Mouse (Mus musculus): Measurements from ENCODE around the gene Fam24a. TPM values are rescaled to one million over a fixed set of nuclear protein-coding genes. Genes with fewer than 3 reads are reported as not detected.
A peak's percentile ranks its signal among the peaks of the same experiment; 100 is the strongest.

The Fam24a gene
- total and polyA plus RNA-seq, 2 experiments from 2014 or later, result 0.29 TPM; not detected in 1

DNA sequence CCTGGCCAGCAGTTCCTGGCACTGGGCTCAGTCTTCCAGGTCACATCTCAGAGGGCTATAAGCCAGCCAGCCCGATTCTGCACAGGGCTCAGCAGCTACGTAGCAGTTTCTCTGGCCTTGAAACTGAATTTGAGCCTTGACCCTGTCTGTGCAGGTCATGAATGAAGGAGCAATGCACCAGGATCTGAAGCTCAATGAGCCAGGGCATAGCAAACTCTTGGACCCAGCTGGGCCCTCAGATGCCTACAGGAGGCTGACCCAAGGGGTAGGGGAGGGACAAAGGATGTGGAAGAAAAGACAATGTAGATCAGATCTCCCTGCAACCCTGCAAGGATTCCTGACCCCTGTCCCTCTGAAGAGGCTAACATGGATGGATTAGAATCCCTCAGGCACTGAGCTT is 11.5 kb upstream of the Fam24a start, which contains the start of gene Cuzd1:
TSS of gene Cuzd1 (minus strand) at position 101 of the 400 bp plus-strand sequence.
- Histone ChIP-seq H3K9me3 (ENCODE audit: low read length) (no peaks in the 10 kb centered on the region), H3K9ac (replicated peaks; ENCODE audit: low read length) (no peak within 1 kb of the TSS), H3K36me3 (ENCODE audit: insufficient read depth, low read length) (no peaks in the 10 kb centered on the region), H3K4me2 (ENCODE audit: low read depth, low read length) (no peak within 1 kb of the TSS), H3K27me3 (ENCODE audit: insufficient read depth, low read length) (no peaks in the 10 kb centered on the region), H3K27ac (no peak within 1 kb of the TSS), H3K4me1 (ENCODE audit: insufficient read depth, low read length) (no peaks in the 10 kb centered on the region), H3K4me3 (ENCODE audit: low read length) (no peak within 1 kb of the TSS)
- WGBS, result 63% methylated on average over 2 of the region's 2 CpGs
- DNase-seq (ENCODE audit: low spot score) (no peak), ATAC-seq (no peak)
- no peak for TF ChIP-seq CTCF (IDR thresholded peaks at IDR 0.05; ENCODE audit: low read depth)

DNA sequence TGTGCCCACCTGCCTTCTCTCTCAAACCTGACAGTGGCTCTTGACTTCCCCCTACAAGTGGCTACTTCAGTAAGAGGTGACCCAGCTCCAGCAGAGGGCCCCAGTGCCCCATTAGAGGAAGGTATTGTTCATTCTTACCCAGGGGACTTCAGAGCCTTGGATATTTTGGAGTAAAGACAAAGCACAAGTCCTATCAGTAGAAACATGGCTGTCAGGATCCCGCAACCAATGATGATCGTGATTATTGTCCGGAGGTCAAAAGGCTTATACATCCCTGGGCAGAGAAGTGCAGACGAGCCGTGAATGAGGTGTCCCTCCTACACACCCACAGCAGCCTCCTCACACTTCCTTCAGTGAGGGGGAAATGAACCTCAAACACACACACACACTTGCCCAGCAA is 6.6 kb upstream of the Fam24a start:
- no peak for TF ChIP-seq CTCF (IDR thresholded peaks at IDR 0.05; ENCODE audit: low read depth)
- no peaks in the 10 kb centered on the region for H3K36me3 ChIP-seq (ENCODE audit: insufficient read depth, low read length)
- no peak overlapping the region for H3K4me3 ChIP-seq (ENCODE audit: low read length)
- no peak for ATAC-seq
- DNase-seq (ENCODE audit: low spot score), result no peak
- WGBS, result 92% methylated on average over 5 of the region's 5 CpGs
- H3K27me3 ChIP-seq (ENCODE audit: insufficient read depth, low read length), result no peaks in the 10 kb centered on the region
- no peaks in the 10 kb centered on the region for H3K9me3 ChIP-seq (ENCODE audit: low read length)
- no peak overlapping the region for H3K9ac ChIP-seq (replicated peaks; ENCODE audit: low read length)
- H3K27ac ChIP-seq, result no peak overlapping the region
- no peaks in the 10 kb centered on the region for H3K4me1 ChIP-seq (ENCODE audit: insufficient read depth, low read length)
- no peak overlapping the region for H3K4me2 ChIP-seq (ENCODE audit: low read depth, low read length)

DNA sequence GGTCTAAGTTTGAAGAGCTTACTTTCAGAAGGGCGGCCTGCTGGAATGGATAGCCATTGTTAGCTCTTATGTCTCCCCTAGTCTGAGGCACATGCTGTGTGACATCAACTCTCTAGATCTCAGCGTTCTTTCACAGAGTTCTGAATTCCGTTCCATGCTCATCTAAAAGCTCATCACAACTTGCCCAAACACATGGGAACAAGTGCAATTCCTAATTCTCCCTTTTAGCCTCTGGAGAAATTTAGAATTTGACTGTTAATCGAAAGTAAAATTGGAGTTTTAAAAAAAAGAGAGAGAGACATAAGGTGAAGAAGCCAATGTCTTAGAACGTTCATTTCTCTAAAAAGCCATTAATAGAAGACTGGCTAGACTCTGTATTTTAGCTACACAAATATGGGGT is 4.2 kb upstream of the Fam24a start, which contains the start of gene Fam24b:
TSS of gene Fam24b (minus strand) at position 101 of the 400 bp plus-strand sequence.
- ATAC-seq (no peak), DNase-seq (ENCODE audit: low spot score) (no peak)
- no peaks in the 10 kb centered on the region for H3K36me3 ChIP-seq (ENCODE audit: insufficient read depth, low read length)
- H3K4me2 ChIP-seq (ENCODE audit: low read depth, low read length), result no peak within 1 kb of the TSS
- H3K9me3 ChIP-seq (ENCODE audit: low read length), result no peaks in the 10 kb centered on the region
- 88% methylated on average over 5 of the region's 5 CpGs for WGBS
- TF ChIP-seq CTCF (IDR thresholded peaks at IDR 0.05; ENCODE audit: low read depth), result no peak
- no peak within 1 kb of the TSS for H3K27ac ChIP-seq
- H3K9ac ChIP-seq (replicated peaks; ENCODE audit: low read length), result no peak within 1 kb of the TSS
- H3K4me3 ChIP-seq (ENCODE audit: low read length), result no peak within 1 kb of the TSS
- no peaks in the 10 kb centered on the region for H3K4me1 ChIP-seq (ENCODE audit: insufficient read depth, low read length)
- H3K27me3 ChIP-seq (ENCODE audit: insufficient read depth, low read length), result no peaks in the 10 kb centered on the region

DNA sequence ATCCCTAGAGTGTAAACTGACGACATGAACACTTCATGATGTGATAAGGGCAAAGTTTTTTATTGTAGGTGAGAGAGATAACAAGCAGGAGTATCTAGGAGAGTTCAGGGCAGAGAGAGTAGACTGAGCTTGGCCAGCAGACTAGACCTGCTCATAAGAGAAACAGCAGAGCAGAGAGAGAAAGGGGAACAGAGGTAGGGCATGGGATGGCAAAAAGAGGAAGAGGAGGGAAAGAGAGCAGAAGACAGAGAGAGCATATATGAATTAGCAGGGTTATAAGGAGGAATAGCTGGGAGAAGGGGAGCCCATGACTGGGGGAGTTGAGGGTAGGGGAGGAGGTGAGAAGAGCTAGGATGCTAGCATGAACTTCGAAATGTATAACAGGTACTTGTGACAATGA is 2.0 kb upstream of the Fam24a start:
- no peaks in the 10 kb centered on the region for H3K27me3 ChIP-seq (ENCODE audit: insufficient read depth, low read length)
- WGBS, result 87% methylated on average over 2 of the region's 2 CpGs
- no peak for TF ChIP-seq CTCF (IDR thresholded peaks at IDR 0.05; ENCODE audit: low read depth)
- DNase-seq (ENCODE audit: low spot score) (no peak), ATAC-seq (no peak)
- no peak overlapping the region for H3K4me2 ChIP-seq (ENCODE audit: low read depth, low read length)
- no peak overlapping the region for H3K4me3 ChIP-seq (ENCODE audit: low read length)
- no peak overlapping the region for H3K9ac ChIP-seq (replicated peaks; ENCODE audit: low read length)
- H3K27ac ChIP-seq, result no peak overlapping the region
- H3K36me3 ChIP-seq (ENCODE audit: insufficient read depth, low read length), result no peaks in the 10 kb centered on the region
- no peaks in the 10 kb centered on the region for H3K9me3 ChIP-seq (ENCODE audit: low read length)
- H3K4me1 ChIP-seq (ENCODE audit: insufficient read depth, low read length), result no peaks in the 10 kb centered on the region

DNA sequence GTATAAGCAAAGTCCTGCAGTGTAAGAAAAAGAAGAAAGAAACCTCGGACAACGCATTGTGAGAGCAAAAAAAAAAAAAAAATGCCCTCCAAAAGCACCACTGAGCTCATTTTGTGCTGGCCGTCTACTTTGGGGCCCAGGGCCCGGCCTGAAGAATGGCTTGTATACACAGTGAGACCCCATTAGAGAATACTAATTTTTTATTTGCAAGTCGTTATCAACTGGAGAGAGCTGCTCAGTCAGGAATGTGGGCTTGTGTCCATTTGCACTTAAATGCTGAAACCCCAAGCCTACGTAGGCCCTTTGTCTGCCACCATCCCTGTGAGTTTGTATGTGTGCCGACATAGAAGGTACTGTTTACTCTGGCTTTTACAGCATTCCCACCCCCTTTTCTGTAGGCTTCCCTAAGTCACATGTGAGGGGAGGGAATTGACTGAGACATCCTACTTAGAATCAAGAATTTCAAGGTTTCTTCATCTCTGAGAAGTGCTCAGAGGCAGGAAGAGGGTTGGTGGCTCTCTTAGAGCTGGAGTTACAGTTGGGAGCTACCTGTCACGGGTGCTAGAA is 3.9 kb downstream of the Fam24a start:
- Histone ChIP-seq H3K9me3 (ENCODE audit: low read length) (no peaks in the 10 kb centered on the region), H3K4me1 (ENCODE audit: insufficient read depth, low read length) (no peaks in the 10 kb centered on the region), H3K9ac (replicated peaks; ENCODE audit: low read length) (no peak overlapping the region), H3K4me2 (ENCODE audit: low read depth, low read length) (no peak overlapping the region), H3K36me3 (ENCODE audit: insufficient read depth, low read length) (peaks cover 7% of the 10 kb centered on the region; the same call in 1 of the 2 replicates), H3K27me3 (ENCODE audit: insufficient read depth, low read length) (no peaks in the 10 kb centered on the region), H3K27ac (peak overlapping the region; percentile 11; the same call in 1 of the 2 replicates), H3K4me3 (ENCODE audit: low read length) (no peak overlapping the region)
- TF ChIP-seq CTCF (IDR thresholded peaks at IDR 0.05; ENCODE audit: low read depth), result no peak
- DNase-seq (ENCODE audit: low spot score) (peak; percentile 2), ATAC-seq (no peak)
- 45% methylated on average over 8 of the region's 8 CpGs for WGBS

DNA sequence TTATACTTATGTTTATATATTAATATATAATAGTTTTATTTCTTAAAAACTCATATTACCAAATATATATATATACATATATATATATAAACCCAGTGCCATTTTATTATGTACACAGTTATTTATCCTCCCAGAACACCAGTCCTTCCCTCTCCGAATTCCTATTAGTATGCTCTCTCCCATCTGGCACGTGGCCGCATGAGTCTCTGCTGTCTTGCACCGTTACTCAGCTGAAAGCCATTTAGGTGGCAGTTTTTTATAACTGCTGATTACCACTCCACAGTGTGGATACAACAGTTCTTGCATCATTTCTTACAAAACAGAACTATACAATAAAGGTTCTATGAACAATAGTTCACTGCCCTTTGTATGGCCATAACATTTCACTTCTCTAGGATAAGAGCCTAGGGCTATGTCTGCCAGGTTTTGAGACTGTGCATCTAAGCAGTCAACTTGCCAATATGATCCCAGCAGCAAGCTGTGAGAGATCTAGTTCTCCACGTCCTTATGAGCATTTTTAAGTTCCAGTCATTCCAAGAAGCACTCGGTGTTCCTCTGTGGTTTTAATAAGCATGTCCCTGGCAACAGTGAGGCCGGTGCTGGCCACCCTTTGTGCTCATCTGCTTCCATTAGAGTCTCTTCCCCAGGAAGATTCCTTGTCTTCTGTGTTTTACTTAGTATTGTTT is 12.3 kb downstream of the Fam24a start:
- ATAC-seq, result no peak
- DNase-seq (ENCODE audit: low spot score), result peak; percentile 48
- TF ChIP-seq CTCF (IDR thresholded peaks at IDR 0.05; ENCODE audit: low read depth), result no peak
- H3K4me1 ChIP-seq (ENCODE audit: insufficient read depth, low read length), result no peaks in the 10 kb centered on the region
- no peaks in the 10 kb centered on the region for H3K27me3 ChIP-seq (ENCODE audit: insufficient read depth, low read length)
- peaks cover 18% of the 10 kb centered on the region for H3K36me3 ChIP-seq (ENCODE audit: insufficient read depth, low read length)
- WGBS, result 40% methylated on average over 7 of the region's 7 CpGs
- H3K4me2 ChIP-seq (ENCODE audit: low read depth, low read length), result no peak overlapping the region
- H3K4me3 ChIP-seq (ENCODE audit: low read length), result no peak overlapping the region
- no peaks in the 10 kb centered on the region for H3K9me3 ChIP-seq (ENCODE audit: low read length)
- no peak overlapping the region for H3K9ac ChIP-seq (replicated peaks; ENCODE audit: low read length)
- no peak overlapping the region for H3K27ac ChIP-seq

DNA sequence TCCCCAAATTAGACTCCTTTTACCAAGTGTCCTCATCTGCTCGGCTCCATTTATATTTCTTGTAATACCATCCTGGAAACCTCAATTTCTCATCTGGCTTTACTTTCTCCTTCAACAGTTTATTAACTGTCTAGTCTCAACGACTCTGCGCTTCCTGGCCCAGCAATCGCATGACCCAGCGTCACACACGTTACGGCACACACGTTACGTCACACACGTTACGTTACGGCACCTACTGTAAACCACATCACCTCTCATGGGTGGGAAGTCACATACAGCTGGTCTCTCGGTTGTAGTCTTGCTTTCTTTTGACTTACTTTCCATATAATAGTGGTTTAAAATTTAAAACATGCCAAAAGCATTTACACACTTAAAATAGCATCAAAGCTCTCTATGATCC is 22.4 kb downstream of the Fam24a start:
- ATAC-seq (no peak), DNase-seq (ENCODE audit: low spot score) (no peak)
- Histone ChIP-seq H3K27me3 (ENCODE audit: insufficient read depth, low read length) (no peaks in the 10 kb centered on the region), H3K4me2 (ENCODE audit: low read depth, low read length) (no peak overlapping the region), H3K9ac (replicated peaks; ENCODE audit: low read length) (no peak overlapping the region), H3K27ac (no peak overlapping the region), H3K36me3 (ENCODE audit: insufficient read depth, low read length) (peaks cover 21% of the 10 kb centered on the region), H3K9me3 (ENCODE audit: low read length) (no peaks in the 10 kb centered on the region), H3K4me3 (ENCODE audit: low read length) (no peak overlapping the region), H3K4me1 (ENCODE audit: insufficient read depth, low read length) (peaks cover 3% of the 10 kb centered on the region; the same call in 1 of the 2 replicates)
- 95% methylated on average over 13 of the region's 13 CpGs for WGBS
- TF ChIP-seq CTCF (IDR thresholded peaks at IDR 0.05; ENCODE audit: low read depth), result no peak
